Mouse (Mus musculus) B cell, adult 2 months (primary cell): ENCODE data around the gene Mrpl58.

ENCODE experiments used
- DNase-seq, 2 experiments: peaks; one replicate each; pipeline ENCODE4 v3.0.0; 2022

Mrpl58 gene

DNA sequence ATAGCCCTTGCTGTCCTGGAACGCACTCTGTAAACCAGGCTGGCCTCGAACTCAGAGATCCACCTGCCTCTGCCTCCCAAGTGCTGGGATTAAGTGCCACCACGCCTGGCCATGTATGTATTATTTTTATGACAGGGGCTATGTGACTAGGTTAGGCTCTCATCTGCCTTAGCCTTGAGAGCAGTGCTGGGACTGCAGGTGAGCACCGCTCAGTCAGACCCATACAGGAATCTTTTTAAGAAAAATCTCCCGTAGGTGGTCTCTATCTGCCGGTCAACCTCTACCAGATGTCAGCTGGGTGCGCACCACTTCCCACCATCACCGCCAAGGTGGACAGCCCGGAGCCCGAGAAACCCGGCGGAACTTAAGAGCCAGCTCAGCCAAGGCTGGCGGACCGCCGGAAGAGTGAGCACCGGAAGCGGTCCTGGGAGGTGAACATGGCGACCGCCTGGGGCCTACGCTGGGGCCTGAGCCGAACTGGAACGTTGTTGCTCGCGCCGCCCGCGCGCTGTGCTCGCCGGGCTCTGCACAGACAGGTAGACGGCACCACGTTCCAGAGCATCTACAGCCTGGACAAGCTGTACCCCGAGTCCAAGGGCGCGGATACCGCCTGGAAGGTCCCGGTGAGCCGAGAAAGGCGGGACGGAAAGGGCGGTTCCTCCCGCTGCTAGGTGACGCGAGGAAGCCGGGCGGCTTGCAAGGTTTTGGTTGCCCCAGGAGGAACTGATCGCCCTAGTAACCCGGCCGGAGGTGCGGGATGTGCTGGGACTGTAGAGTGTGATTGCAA is at the start of gene Mrpl58:
TSS of gene Mrpl58 (plus strand) at position 415 of the 787 bp plus-strand sequence.
- DNase-seq, result peak; percentile 86 to 90

DNA sequence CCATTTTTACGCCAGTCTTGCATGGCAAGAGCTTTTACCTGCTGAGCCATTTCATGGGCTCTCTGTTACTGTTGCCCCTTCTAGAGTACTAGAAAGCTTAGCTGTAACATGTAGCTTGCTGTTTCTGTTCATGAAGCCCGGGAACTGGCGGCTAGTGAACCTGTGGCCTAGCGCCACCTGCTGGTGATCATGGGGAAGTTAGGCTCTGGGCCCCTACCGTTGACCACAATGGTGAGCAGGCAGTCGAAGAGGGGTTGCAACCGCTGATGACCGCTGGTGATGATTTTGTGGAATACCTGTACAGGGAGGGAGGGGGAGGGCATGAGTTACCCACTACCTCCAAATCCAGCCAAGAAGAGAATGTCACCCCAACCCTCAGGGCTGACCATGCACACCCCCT is 49.4 kb upstream of the Mrpl58 start:
- peak; percentile 71 to 72 for DNase-seq

DNA sequence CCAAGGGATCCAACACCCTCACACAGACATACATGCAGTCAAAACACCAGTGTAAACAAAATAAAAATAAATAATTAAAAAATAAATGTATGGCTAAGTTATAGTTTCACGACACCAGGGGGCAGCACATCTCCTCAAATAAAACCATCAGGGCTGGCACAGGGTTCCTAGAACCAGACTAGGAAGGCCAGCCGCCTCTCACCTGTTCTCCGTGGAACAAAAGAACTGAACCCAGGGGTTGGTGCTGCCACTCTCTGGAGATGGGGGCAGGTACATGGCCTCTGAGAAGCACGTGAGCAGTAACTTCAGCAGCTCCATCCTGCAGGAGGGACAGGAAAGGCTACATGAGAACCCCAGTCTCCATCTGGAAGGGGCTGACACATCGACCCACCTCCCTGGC is 45.1 kb upstream of the Mrpl58 start:
- DNase-seq, result peak; percentile 80 to 83

DNA sequence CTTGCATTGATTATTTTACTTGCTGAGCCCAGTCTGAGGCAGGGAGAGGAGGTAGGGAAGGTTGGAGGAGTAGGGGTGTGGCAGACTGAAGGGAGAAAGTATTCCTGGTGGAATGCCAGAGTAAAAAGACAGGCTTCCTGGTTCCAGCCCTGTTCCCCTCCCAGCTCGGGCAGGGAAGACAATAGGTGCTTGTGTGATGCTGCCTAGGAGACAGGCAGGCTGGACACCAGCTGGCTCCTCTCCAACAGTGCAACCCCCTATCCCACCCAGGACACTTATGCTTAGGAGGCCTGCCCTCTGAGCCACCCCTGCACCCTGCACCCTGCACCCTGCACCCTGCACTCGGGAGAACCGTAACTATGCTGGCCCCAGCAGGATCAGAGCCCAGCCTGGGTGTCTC is 44.3 kb upstream of the Mrpl58 start:
- no peak for DNase-seq

DNA sequence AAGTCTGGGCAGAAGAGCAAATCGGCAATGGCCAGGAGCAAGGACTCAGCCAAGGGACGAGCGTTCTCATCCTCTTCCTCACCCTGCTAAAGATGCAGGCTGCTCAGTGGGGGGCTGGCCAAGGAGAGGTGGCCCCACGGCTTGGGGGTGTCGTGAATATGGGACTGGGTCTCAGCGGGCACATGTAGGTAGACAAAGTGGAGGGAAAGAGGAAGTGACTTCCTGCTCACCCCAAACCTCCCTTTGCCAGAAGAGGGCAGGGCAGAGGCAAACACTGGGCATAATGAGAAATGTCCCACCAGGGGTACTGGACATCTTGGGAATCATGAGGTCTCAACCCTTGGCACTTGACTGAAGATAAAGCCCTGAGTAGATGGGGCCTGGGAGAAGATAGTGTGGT is 43.8 kb upstream of the Mrpl58 start:
- no peak for DNase-seq

DNA sequence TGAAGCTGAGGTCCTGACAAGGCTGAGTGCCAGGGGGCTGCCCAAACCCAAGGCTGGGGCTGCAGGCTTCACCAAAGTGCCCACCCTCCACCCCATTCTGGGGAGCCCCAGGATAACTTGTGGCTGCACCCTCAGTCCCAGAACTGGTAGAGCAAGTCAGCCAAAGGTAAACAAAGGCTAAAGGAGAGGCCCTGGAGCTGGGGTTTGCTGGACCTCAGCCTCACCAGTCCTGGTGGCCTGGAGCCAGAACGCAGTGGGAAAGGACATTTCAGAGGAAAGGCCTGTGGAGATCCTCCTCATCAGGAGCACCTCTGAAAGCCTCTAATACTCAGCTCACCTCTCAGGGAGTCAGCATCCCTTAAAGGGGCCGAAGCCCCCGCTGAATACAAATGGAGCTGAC is 39.4 kb upstream of the Mrpl58 start:
- no peak for DNase-seq

DNA sequence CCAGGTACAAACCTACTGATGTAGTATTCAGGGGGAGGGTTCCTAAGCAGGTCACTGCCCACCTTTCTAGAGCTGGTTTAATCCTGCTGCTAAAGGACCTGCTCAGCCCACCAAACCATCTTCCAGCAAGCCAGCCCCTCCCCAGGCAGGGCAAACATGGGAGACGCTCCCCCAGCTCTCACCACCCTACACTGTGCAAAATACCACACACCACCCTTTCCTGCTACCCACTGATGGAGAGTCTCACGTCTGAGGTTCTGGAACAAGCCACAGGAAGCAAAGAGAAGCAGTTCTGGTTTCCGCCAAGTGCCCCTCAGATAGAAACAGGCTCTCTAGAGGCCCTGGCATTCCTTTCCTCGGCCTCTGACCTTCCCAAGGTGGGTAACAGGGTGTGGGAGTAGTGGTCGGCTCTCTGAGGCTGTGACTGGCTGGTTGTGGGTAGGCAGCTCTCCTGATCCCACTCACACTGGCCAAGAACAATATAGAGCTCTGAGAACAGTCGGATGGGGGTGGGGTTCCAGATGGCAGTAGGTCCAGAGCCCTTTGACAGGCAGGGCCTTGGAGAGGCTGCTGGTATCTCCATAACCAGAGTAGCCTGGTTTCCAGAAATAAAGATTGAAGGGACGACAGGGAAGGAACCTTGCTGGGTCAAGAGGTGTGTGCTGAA is 37.4 kb upstream of the Mrpl58 start:
- DNase-seq, result no peak

DNA sequence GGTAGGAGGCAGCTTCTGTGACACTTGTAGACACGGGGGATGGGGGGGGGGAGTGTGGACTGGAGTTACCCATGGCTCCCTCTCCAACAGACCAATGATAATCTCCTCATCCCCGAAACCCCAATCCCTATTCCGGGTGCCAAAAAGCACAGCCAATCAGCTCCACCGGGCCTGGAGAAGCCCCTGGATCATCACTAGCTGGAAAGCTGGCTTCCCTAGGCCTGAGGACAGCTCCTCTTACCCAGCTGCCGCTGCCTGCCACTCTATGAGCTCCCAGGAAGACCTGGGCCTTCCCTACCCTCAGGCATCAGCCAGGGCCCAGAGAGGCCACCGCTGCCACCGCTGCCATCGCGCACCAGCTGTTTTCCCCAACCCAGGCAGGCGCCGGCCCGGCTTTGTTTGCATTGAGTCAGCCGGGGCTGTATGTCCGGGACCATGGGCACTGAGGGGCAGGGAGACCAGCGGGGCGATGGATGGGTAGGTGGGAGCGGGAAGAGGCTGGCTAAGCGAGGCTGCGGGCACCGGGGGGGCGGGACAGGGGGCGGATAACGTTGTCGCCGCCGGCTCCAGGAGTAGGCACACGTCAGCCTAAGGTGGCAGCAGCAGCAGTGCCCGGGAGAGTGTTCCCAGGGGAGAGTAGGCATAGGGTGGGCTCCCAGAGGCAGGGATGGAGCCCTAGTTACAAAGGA is 36.7 kb upstream of the Mrpl58 start:
- DNase-seq, result no peak

DNA sequence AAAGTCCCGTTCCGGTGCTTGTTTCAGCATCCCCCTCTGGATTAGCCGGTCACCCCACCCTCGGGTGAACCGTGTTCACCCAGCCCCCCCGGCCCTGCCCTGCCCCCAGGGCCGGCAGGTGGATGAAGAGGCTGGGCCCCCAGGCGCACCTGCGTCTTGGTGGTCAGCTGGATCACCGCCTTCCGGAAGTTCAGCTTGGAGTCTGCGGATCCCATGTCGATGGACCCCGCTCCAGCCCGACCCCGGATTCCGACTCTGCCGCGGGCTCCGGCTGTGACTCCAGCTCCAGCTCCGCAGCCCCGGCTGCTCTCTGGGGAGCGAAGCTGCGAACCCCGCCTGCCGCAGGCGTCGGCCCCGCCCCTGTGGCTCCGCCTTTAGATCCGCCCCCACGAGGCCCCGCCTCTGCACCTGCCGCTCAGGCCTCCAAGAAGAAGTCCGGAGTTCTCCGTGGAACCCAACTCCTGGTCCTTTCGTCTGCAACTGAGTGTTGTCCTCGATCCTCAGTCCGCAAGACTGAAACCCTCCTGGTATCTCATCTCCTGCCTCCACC is 36.1 kb upstream of the Mrpl58 start, which contains the start of gene Hid1:
TSS of gene Hid1 (minus strand) at position 362 of the 550 bp plus-strand sequence.
- DNase-seq, result peak; percentile 89 to 90

DNA sequence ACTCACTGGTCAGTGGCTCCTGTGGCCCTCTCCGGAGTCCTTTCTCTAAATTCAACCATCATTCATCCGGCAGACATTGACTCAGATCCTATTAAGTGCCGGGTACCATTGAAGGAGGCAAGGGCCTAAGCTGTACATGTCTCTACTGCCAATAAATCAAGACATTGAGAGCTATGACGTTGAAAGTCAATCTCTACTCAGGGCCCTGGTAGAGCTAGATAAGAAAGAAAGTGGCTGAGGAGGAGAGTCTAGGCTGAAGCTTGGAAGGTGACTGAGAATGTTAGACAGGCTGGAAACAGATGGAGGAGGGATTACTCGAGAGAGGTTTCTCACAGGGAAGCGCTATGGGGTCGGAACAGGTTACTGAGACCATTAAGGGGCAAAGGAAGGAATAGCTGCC is 33.2 kb upstream of the Mrpl58 start:
- no peak for DNase-seq

DNA sequence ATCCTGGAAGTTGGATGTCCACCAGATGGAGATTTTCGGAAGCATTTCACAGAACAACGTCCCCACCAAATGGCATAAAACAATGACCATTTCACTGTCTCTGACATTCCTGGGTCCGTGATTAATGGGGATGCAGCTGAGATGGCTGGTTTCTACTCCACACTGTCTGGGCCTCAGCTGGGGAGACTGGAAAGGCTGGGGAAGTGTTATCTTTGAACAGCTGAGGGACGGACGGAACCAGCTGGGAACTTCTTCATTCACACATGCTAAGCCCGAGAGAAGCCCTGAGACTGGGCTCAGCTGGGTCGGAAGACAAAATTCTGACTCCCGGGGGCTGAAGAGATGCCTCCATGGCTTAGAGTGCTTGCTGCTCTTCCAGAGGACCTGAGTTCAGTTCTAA is 32.2 kb upstream of the Mrpl58 start:
- no peak for DNase-seq

DNA sequence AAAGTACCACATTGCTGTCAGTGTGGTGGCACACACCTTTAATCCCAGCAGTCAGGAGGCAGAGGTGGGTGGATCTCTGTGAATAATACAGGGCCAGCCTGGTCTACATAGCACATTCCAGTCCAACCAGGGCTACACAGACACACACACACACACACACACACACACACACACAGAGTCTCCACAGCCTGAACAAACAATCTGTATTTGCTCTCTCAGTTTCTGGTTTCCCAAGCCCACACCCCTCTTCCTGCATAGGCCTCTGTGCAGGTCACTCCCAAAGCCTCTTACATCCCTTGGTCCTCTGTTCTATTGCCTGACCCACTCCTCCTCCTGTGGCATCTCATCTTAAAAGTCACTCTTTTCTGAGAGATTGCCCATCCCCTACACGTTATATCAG is 31.5 kb upstream of the Mrpl58 start:
- DNase-seq, result no peak

DNA sequence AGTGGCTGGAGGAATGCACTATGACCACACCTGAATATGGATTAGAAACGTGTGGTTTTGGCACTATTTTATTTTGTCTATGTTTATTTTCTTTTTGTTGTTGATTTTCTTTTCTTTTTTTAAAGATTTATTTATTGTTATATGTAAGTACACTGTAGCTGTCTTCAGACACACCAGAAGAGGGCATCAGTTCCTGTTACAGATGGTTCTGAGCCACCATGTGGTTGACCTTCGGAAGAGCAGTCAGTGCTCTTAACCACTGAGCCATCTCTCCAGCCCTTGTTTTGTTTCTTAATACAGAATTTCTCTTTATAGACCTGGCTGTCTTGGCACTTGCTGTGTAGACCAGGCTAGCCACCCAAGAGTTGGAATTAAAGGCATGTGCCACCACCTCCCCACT is 30.8 kb upstream of the Mrpl58 start:
- DNase-seq, result no peak

DNA sequence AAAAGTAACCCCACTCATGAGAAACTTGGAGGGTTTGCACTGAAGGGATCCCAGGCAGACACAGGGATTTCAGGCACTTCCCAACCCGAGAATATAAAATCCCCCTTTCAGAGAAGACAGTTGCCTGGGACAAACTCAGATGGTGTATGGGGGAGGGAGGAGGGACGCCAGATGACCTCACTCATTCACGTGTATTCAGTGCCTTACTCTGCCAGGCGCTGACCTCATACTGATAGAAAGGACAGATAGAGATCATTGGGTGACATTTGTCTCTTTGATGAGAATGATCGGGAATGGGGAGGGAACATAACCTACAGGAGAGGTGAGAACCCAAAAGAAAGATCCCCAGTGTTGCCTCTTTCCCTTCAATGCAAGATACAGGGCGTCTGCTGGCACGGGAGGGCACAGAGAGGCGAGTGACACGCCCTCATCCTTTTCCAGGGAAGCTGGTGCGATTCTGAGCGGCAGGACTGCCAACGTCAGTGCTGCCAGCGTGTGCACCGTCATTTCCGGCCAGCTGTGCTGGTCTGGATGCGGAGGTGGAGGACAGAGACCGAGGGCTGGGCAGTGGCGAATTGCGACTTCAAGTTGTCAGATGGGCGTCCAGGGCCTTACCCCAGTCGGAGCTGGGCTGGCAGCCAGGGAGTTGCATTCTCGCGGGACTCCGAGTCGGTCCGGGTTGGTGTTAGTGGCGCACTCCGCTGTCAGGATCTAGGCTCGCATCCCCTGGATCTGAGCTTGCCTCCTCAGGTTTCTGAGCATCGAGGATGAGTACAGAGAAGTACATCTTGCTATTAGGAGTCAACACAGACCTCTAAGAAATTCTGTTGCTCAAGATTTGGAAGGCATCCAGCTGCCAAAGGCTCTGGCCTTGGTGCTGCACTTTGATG is 29.5 kb upstream of the Mrpl58 start:
- no peak for DNase-seq

DNA sequence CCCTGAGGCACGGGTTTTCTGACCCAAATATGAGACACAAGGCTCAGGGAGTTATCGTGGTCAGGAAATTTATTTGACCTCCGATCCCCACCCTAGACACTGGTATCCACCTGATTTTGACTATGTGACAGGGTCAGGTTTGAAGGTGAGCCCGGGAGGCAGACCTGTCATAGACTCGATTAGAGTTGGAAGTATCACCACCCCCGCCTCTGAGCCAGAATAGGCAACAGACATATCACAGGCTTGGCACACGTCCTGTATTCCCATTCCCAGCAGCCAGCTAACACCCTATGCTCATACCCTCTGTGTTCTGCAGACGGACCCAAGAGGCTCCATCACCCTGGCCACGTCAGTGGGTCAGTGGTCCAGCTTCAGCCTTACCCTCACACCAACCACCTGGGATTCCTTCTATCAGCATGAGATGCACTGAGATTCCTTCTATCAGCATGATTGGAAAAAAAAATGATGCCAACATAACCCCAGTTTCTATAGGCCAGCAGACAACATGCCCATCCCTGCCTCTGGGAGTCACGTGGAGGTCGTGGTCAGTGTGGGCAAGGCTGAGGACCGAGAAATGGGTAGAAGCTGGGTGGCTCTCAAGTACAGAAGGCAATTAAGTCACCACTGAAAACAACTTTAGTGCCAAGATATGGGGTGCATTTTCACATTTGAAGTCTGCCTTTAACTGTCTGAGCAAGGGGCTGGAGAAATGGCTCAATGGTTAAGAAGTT is 28.7 kb upstream of the Mrpl58 start:
- DNase-seq, result no peak

DNA sequence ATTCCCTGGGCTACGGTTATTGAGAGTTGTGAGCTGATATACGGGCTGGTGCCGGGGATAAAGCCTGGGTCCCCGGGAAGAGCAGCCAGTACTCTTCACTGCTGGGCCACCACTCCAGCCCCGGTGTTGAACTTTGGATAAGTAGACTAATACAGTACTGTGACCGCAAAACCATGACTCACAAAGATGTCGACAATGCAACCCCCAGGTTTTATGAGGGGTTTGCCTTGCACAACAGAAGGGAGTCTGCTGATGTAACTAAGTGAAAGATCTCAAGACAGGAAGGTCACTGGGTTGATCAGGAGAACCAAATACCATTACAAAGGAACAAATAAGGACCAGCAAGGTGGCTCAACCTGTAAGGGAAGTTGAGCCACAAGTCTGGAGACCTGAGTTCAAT is 26.8 kb upstream of the Mrpl58 start:
- no peak for DNase-seq

DNA sequence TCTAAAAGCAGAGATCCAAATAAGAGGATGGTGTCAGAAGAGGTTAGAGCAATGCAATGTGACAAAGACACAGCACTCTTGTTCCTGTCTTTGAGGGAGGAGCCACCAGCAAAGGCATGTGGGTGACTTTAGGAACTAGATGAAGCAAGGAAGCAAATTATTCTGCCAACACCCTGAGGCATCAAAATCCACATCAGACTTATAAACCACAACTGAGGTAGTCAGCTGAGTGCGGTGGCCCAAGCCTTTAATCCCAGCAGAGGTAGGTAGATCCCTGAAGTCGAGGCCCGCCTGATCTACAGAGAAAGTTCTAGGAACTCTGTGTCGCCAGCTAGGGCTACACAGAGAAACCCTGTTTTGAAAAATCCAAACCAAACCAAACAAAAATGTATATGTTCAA is 26.3 kb upstream of the Mrpl58 start:
- DNase-seq, result no peak

DNA sequence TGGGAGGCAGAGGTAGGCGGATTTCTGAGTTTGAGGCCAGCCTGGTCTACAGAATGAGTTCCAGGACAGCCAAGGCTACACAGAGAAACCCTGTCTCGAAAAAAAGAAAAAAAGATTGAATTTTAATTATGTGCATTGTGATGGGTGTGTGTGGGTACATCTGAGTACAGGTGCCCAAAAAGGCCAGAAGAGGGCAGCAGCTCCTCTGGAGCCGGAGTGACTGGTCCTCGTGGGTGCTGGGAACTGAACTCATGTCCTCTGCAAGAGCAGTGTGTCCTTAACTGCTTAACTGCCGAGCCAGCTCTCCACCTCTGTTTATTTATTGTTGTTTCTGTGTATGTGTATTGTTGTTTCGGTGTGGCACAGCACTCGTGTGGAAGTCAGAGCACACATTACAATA is 25.7 kb upstream of the Mrpl58 start:
- DNase-seq, result no peak

DNA sequence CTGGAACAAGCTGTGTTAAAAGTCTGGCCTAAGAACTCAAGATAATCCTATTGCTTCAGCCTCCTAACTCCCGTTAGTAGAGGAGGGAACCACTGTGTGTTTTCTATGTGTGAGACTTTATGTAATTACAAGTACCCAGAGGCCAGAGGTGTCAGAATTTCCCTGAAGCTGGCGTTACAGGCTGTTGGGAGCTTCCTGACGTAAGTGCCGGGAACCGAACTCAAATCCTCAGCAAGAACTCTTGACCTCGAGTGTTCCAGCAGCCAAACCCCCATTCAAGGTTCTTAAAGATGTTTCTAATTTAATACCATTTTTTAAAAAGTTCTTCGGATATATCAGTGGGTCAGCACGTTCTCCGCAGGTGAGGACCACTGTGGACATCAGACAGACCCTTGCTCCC is 22.3 kb upstream of the Mrpl58 start:
- no peak for DNase-seq

DNA sequence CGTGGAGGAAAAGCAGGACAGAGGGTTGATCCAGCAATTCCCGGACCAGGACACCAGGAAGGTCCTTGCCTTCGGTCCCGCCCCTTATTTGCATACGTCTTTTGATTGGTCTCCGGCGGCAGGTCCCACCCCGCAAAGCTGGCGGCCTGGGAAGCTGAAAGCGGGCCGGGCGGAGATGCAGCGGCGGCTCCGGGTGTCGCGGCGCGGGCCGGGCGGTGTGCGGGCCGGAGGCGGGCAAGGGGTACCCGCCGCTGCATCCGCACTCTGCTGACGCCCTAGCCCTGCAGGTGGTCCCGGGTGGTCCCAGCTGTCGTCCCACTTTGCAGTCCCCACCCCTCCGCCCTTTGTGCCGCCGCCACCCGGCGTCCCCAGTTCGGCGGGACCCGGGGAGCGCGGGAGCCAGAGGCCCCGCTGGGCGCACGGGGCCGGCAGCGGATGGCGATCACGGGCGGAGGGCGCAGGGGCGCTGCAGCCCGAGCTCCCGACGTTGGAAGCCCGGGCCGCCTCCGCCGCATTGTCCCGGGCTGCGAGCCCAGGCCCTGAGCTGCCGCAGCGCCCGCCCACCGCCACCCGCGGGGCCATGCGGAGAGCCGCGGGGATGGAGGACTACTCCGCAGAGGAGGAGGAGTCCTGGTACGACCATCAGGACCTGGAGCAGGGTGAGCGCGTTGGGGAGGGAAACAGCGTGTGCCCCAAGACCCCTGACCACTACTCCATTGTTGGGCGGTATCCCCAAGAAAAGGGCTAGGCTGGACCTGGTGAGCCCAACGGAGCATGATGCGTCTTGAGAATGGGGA is 21.6 kb upstream of the Mrpl58 start, which contains the start of gene Cdr2l:
TSS of gene Cdr2l (plus strand) at position 174 of the 797 bp plus-strand sequence.
- peak; percentile 27 to 30 for DNase-seq

DNA sequence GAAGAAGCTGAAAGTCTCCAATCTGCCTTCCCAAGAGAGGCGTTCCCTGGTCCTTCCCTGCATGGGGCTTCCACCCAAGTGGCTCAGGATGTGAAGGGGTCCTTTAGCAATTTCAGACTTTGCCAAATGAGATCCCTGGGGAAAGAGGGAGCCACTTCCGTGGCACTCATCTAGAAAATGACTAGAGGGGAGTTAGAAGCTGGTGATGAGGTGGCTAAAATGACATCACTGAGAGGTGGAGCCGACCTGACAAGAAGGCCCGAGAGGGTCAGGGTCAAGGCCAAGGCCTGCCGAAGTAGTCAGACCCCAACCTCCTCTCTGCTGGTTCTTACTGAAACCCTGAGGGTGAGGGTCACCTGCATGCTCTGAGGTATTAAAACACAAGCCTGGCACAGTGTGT is 20.7 kb upstream of the Mrpl58 start:
- no peak for DNase-seq
